Mouse (Mus musculus): ENCODE measurements around the gene Dnajc2. TPM values are rescaled to one million over a fixed set of nuclear protein-coding genes. Genes with fewer than 3 reads are reported as not detected.
"Not testable (repeated sequence)": the region's sequence is repeated elsewhere in the genome, so short reads cannot be mapped to it uniquely, and the experiment has no call there.

Gene Dnajc2
- total RNA-seq, 2 experiments from 2014 or later: 31.6 to 32.8 TPM

DNA sequence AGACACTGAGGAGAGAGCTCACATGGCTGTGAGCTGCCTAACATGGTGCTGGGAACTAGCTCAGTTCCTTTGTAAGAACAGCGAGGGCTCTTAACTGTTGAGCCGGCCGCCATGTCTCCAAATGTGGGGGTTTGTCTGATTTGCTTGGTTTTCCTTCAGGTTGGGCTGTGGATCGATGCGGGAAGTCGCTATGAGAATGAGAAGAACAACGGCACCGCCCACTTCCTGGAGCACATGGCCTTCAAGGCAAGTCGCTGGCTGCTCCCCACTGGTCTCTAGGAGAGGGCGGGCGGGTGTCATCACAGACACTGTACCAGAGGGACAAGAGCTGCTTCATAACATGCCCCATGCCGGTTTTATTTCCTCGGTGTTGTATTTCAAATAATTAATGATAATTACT, 45.2 kb downstream of the Dnajc2 start:
- DNase-seq: no peak

DNA sequence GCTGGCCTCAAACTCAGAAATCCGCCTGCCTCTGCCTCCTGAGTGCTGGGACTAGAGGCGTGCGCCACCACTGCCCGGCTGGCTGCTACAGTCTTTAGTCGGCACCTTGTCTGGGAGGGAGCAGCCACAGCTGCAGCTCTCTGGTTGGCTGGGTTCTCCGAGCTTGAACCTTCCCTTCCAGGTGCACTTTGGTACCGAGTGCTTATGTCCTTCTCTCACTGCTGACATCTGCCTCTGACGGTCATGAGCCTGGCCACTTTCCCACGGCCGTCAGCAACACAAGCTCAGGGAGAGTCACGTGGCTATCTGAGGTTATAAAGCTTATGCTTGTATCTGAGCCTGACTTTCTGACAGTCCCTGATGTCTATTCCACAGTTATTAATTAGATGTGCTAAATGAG, 45.9 kb downstream of the Dnajc2 start:
- DNase-seq: no peak

- no peak for DNase-seq
Observed at GRCm38 (mm10) chr5:21737620-21738019, 47.4 kb downstream of the Dnajc2 start.

- DNase-seq: peak; percentile 85 to 86
Observed at GRCm38 (mm10) chr5:21736956-21737585, 48.0 kb downstream of the Dnajc2 start, which contains the start of gene Pmpcb. Gene Pmpcb (plus strand): TSS chr5:21737141.

DNA sequence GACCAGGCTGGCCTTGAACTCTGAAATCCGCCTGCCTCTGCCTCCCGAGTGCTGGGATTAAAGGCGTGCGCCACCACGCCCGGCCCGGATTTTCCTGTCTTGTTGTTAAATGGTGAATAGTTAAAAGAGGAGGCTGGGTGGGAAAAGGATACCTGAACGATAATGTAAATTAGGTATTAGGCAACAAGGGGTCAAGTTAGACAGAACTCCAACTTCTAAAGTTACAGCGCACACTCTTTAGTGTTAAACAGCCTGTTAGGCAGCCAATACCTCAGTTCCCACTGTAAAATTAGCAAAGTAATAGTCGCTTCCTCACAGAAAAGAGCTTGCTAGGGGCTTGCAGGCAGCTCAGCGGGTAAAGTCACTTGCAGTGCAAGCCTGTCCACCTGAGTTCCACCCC, 49.0 kb downstream of the Dnajc2 start:
- no peak for DNase-seq

GRCm38 (mm10) chr5:21735584-21735983, 49.5 kb downstream of the Dnajc2 start:
- peak; percentile 46 to 55 for DNase-seq

DNA sequence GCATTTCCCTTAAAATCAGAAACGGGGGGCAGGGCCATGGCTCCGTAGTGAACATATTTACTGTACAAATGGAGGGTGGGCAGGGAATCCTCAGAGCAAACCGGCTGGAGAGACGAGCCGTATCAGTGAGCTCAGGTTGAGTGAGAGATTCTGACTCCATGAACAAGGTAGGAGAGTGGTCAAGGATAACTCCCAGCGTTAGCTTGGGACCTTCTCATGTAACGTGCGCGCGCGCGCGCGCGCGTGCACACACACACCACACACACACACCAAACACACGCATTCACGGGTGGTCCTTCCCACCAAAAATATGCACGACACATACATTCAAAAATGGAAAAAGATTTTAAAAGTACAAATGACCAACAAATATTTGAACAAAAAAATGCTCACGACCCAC, 50.0 kb downstream of the Dnajc2 start:
- no peak for DNase-seq

DNA sequence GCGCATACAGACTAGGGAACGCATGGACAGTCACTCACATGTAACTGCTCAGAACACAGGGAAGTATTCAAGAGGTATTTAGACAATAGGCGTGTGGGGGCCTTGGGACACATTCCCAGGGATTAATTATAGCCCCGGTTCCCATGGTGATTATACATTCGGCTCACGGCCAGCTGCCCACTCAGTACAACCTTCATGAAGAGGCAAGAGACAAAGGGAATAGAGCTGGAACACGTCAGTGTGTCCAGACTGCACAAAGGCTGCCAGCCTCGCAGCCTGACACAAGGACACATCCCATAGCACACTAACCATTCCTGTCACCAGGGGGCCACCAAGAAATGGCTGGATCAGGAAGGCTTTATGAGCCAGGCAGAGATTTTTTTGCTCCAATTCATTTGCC, 52.1 kb downstream of the Dnajc2 start:
- peak; percentile 80 to 81 for DNase-seq

- DNase-seq: no peak
Observed at GRCm38 (mm10) chr5:21732177-21732911, 52.7 kb downstream of the Dnajc2 start.

DNA sequence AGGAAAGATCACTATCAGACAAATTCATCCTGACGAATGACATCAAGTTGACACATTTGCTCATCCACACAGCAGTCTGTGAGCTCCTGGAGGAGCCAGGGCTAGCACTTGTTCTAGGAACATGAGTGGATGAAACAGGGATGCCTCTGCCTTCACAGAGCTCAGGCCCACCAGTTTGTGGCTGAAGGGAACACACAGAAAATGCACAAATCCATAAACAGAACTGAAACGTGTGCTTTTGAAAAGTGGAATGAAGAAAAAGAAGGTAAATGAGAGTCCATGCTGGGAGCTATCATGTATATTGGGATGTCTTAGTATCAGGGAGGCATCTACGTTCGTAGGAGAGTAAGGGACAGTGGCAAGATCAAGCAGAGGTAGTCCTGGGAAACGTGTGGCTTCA, 55.9 kb downstream of the Dnajc2 start:
- no peak for DNase-seq

GRCm38 (mm10) chr5:21724872-21725271, 60.2 kb downstream of the Dnajc2 start:
- no peak for DNase-seq

GRCm38 (mm10) chr5:21724427-21724826, 60.6 kb downstream of the Dnajc2 start:
- no peak for DNase-seq

DNA sequence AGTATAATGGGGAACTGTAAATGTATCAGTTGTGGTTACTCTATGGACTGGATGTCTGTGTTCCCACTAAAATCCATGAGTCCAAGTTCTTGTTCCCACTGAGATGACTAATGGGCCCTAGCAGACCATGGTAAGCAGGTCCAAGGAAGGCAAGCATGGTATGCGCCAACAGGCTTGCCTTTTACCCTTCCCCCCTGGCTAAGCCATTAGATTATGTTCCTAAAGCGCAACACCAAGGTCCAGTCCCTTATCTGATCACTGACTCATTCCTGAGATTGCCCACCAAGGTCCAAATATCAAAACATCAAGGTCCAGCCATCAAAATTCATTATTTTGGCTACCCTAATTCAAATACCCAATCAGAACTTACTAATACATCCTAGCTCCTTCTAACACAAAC, 65.8 kb downstream of the Dnajc2 start:
- DNase-seq: no peak

- no peak for DNase-seq
Observed at GRCm38 (mm10) chr5:21718546-21718945, 66.5 kb downstream of the Dnajc2 start.

GRCm38 (mm10) chr5:21717165-21717715, 67.8 kb downstream of the Dnajc2 start:
- no peak for DNase-seq

GRCm38 (mm10) chr5:21714447-21714846, 70.6 kb downstream of the Dnajc2 start:
- no peak for DNase-seq

DNA sequence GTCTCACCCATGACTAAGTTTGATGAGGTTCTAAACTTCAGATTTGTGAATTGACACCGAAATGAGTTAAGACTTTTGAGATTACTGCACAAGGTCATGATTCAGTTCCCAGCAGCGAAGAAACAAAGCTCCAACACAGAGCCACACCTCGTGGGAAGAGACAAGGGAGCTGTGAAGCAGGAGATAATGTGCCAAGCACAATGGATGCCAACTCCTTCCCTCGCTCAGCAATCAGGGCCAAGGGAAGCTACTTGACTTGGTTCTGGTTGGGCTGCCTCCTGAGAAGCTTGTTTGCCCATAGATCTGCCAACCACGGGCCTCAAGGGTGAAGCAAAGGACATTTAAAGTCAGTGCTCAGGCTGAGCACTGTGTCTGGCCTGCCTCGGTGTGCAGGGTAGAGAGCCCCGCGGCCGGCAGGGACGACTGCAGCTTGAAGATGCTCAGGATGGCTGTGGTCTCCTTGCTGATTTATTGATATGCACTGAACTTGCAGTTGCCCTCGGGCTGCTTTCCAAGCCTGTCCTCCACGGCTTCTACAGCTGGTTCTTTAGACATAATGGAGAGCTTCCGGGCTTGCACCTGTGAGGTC, 72.8 kb downstream of the Dnajc2 start:
- DNase-seq: no peak

DNA sequence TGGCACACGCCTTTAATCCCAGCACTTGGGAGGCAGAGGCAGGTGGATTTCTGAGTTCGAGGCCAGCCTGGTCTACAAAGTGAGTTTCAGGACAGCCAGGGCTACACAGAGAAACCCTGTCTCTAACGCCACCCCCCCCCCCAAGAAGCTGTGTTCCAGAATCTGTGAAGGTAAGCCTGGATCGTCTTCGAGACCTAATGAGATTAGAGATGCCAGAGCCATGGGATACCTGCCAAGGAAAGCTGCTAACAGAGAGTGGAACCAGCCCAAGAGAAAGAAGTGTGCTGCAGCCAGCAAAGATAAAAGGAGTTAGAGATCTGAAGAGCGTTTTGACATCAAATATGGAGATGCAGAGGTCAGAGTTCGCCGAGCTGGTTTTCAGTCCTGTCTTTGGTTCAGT, 77.0 kb downstream of the Dnajc2 start:
- DNase-seq: not testable (repeated sequence)

Other genes with a start within 250 kb of the Dnajc2 start
- gene Lrrc17, start 241.7 kb downstream of the Dnajc2 start, total RNA-seq (2021): under 1 TPM; 0.15 to 0.25 TPM
- under 1 TPM in 1 of 2 experiments, not detected in 1; 0.28 TPM for gene Fbxl13, start 139.6 kb downstream of the Dnajc2 start, total RNA-seq (2021)
- 10 to 100 TPM; 20.8 to 24.0 TPM for gene Armc10, start 139.4 kb downstream of the Dnajc2 start, total RNA-seq (2021)
- 10 to 100 TPM; 28.7 to 36.1 TPM for gene Napepld, start 83.9 kb downstream of the Dnajc2 start, total RNA-seq (2021)
- gene Pmpcb, start 48.1 kb downstream of the Dnajc2 start, total RNA-seq (2021): 10 to 100 TPM; 72.3 to 78.0 TPM
- gene Psmc2, start within 50 bp of the Dnajc2 start, total RNA-seq (2021): 100 to 1,000 TPM; 114 TPM
- gene Slc26a5, start 80.4 kb upstream of the Dnajc2 start, total RNA-seq (2021): not detected

Measured in layer of hippocampus, postnatal 36 days (tissue).